Mouse (Mus musculus) urinary bladder, adult 2 months (tissue): ENCODE measurements around the gene Golph3. TPM values are rescaled to one million over a fixed set of nuclear protein-coding genes. Genes with fewer than 3 reads are reported as not detected.
A peak's percentile ranks its signal among the peaks of the same experiment; 100 is the strongest.

Experiments
- DNase-seq: peaks from one replicate; pipeline ENCODE4 v3.0.0; 2022; ENCODE audit warnings: low spot score
- polyA plus RNA-seq: library from polyadenylated mRNA; depleted of rRNA; stranded (reverse); fragments of >200 nt; gene quantifications from 2 replicates; pipeline ENCODE4 v1.2.3, GENCODE M21; 2012; rRNA removed

Gene Golph3
- polyA plus RNA-seq: 118 and 141 TPM in 2 replicates

DNA sequence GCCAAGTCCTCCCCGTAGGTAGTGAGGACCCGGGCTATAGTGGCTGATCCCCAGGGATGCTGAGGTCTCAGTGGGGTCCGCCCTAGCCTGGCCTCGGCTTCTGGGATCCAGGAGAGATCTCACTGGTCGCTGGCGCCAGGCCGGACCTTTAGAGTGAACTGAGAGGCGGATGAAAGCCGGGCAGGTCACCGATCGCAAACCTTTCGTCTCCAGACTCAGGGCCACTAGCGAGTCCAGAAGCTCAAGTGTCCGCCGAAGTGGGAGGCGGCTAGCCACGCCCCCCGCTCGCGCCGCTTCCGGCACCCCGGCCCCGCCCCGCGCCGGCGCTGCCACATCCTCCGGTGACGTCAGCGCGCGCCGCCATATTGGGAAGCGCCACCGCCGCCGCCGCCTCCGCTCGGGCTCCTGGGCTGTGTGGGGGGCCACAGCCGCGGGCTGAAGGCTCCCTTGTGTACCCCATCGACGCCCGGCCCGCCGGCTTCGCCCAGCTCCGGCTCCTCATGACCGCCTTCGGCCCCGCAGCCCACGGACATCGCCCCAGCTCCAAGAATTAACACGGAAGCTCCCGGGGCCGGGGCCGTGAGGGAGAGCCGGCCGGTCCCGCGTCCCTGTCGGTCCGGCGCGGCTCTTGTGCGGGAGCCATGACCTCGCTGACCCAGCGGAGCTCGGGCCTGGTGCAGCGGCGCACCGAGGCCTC lies at the start of gene Golph3:
Gene Golph3 (plus strand): TSS at position 360 of the 697 bp plus-strand sequence.
- DNase-seq: peak; percentile 95

GRCm38 (mm10) chr15:12273325-12274052 lies 47.8 kb upstream of the Golph3 start:
- no peak for DNase-seq

GRCm38 (mm10) chr15:12274053-12274769 lies 47.0 kb upstream of the Golph3 start:
- no peak for DNase-seq

DNA sequence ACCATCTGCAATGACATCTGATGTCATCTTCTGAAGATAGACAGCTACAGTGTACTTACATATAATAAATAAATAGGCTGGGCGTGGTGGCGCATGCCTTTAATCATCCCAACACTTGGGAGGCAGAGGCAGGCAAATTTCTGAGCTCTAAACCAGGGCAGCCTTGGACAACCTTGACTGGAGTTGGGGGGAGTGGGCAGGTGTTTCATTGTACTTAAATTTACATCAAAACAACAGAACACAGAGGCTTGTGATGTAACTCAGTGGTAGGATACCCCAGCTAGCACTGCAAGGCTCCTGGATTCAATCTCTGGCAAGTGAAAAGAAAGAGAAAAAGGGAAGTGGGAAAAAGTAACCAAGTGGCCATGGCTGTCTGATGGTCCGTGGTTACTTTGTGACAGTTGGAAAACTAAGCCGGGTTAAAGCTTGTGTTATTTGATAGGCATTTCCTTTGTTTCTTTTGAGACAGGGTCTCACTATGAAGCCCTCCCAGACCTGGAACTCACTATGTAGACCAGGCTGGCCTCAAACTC lies 46.1 kb upstream of the Golph3 start:
- DNase-seq: no peak

DNA sequence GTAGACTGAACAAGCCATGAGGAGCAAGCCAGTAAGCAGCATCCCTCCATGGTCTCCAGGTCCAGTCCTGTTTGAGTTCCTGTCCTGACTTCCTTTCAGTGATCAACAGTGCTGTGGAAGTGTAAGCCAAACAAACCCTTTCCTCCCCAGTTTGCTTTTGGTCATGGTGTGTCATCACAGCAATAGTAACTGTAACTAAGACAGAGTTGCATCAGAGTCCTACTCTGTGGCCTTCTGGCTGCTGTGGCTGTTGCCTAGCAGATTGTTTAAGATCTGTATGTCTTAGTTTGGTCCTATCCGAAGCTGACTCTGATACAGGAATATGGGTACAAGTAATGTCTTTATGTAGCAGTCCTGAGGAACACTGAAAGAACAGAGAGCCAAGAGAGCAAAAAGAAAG lies 41.4 kb upstream of the Golph3 start:
- DNase-seq: no peak

- no peak for DNase-seq
Observed at GRCm38 (mm10) chr15:12284794-12285534, 36.3 kb upstream of the Golph3 start.

DNA sequence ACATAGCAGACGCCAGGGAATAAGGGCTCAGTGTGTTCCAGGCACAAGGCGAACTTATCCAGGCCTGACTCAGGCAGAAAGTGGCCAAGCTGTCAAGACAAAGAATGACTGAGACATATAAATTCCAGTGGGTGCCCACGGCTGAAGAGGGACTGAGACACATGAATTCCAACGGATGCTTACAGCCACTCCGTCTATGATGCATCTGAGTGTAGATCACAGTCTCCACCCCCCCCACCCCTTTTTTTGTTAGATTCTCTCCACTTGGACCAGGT lies 35.8 kb upstream of the Golph3 start:
- DNase-seq: no peak

DNA sequence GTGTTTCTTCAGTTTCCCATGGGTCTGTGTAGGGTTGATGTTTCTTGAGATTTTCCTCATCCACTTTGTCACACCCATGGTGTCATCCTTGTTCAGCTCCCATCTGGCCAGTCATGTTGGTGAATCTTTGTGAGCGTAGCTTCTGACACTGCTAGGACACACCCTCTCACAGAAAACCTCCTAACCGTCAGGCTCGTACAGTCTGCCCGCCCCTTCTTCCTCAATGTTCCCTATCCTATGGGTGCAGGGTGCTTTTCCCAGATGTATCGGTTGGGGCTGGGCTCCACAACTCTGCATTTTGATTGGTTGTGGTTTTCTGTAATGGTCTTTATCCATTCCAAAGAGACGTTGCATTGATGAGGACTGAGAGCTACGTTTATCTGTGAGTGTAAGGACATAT lies 30.9 kb upstream of the Golph3 start:
- DNase-seq: no peak

DNA sequence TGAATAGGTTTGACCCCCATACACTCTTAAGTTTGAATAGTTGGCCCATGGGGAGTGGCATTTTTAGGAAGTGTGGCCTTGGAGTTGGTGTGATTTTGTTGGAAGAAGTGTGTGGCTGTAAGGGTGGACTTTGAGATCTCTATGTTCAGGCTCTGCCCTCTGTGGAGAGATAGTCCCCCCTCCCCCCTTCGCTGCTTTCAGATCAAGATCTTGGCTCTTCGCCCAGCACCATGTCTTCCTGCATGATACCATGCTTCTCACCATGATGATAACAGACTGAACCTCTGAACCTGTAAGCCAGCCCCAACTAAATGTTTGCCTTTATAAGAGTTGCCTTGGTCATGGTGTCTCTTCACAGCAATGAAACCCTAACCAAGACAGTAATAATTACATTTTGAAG lies 29.5 kb upstream of the Golph3 start:
- no peak for DNase-seq

DNA sequence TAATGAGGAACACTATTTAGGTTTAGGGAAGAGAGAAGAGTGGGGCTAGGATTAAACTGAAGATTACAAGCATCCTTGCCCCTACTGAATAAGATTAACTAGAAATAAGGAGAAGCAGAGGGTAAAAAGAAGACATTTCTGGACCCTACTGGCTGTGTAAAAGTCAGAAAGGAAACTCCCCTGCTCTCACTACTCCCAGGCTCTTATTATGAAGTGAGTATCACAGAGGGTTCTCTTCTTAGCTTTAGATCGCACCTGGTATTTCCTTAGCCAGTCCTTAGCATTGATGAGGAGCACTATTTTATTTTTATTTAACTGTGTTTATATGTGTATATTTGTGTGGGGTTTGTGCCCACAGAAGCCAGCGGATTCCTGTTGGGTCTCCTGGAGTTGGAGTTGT lies 25.0 kb upstream of the Golph3 start:
- no peak for DNase-seq

- no peak for DNase-seq
Observed at GRCm38 (mm10) chr15:12298231-12298737, 23.0 kb upstream of the Golph3 start.

DNA sequence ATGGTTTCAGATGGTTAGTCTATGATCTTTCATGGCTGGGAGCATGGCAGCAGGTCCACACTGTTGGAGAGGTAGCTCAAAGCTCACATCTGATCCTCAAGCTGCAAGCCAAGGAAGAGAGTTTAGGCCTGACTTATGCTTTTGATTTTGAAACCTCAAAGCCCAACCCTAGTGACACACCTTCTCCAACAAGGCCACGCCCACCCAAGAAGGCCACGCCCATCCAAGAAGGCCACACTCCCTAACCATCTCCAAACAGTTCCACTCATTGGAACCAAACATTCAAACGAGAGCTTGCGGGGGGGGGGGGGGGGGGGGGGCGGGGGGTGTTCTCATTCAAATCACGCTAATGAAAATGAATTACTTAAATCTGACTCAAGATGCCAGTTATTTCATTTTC lies 19.5 kb upstream of the Golph3 start:
- DNase-seq: no peak

DNA sequence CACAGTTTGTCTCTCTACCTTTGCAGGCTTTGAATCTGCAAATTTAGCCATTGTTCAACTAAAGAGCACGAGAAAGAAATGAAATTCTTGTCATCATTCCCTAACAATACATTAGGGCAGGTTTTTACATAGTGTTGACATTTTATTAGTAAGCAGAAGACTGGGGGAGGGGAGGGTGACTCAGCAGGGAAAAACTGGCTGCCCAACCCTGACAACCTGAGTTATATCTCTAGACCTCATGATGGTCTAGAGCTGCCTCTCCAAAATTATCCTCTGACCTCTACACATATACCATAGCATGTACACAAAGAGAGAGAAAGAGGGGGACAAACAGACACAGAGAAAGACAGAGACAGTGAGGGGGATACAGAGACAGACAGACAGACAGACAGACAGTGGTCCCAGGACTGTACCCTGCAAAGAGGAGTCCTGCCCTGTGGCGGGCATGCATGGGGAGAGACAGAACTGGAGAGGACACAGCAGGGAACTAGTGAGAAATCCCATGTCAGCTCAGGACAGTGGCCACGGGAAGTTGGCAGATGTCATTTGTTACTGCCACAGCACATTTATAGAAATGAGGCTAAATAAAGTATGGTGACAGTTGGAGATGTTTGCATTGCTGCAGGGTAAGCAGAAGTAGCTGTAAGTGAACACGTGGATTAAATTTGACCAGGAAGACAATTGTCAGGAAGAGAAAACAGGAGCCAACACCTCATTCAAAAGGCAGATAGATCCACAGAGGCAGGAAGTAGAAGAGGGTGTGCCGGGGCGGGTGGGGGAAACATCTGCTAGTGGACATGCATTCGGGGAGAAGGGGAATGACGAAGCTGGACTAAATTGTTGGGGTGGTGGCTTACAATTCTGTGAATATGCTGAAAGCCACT lies 14.8 kb upstream of the Golph3 start:
- DNase-seq: no peak

DNA sequence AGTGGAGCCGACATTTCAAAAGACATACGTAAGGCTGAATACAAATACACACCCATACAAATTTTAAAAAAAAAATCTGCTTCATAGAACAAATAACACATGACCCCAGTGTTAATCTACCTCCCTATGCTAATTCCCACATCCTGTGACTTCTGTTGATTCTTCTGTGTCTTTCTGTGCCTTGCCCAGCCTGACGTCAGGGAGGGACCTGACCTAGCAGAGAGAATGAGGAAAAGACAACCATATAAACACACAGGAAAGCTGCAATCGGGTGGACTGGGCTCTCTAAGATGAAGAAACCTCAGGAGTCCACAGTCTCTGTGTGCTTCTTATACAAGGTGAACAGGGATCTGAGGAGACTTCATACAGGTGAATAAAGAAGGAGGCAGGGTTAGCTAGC lies 14.1 kb upstream of the Golph3 start:
- no peak for DNase-seq

- DNase-seq: no peak
Observed at GRCm38 (mm10) chr15:12308539-12308938, 12.7 kb upstream of the Golph3 start.

DNA sequence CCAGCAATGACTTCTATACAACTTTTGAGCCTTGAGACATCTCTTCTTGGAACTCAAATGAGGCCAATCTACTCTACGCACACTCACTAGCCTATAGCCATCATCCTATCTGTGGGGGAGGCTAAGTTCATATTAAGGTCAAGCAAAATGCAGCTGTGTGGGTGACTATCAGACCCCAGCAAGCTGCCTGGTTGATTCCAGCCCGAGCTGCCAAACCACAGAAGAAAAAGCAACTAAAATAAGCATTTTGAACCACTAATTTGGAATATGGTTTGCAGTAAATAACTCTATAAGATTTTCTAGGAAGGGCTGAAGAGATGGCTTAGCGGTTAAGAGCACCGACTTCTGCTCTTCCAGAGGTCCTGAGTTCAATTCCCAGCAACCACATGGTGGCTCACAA lies 10.6 kb upstream of the Golph3 start:
- DNase-seq: no peak

- DNase-seq: no peak
Observed at GRCm38 (mm10) chr15:12311465-12311864, 9.8 kb upstream of the Golph3 start.

DNA sequence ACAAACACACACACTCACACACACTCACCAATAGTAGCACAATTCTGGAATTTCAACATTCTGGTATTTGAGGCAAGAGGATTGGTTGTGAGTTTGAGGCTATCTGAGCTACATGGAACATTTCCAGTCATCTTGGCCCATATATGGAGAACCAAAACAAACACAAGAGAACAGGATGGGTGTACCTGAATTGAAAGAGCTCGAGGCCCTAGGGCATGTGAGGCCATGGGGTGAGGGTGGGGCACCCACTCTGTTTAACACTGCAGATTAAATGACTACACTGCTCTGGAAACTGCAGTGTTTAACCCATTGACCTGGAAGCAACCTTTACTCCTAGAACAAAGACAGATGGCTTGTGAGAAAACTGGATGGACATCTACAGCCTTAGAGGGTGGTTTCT lies 8.0 kb upstream of the Golph3 start:
- no peak for DNase-seq

- DNase-seq: no peak
Observed at GRCm38 (mm10) chr15:12314584-12314983, 6.7 kb upstream of the Golph3 start.

DNA sequence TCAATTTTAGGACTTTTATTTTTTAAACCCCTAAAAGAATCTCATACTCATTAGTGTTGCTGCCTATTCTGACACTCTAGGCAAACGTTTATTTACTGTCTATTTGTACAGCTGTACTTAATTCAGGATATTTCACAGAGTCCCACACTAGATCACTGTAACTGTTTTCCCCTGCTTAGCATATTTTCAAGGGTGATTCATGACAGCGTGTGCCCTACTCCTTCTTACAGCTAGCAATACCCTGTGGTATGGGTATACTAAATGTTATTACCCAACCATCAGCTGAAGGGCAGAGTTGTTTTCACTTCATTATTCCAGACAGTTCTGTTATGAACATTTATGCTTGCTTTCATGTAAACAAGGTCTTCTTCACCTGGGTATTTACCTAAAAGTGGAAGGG lies 5.3 kb upstream of the Golph3 start:
- DNase-seq: no peak

- DNase-seq: no peak
Observed at GRCm38 (mm10) chr15:12317290-12317689, 4.0 kb upstream of the Golph3 start.
